ENCODE assay signal across 8 mouse cellular contexts in genomic region chr19:21652285-21653171, GRCm38 (mm10). TPM values are rescaled to one million over a fixed set of nuclear protein-coding genes. Genes with fewer than 3 reads are reported as not detected.
DNase-seq lines count a peak whose midpoint lies in the region; ATAC-seq and TF ChIP-seq lines count a peak whose summit lies in the region.

Gene 1110059E24Rik (minus strand): TSS chr19:21652976.

- peak; percentile 55; the same call in 1 of the 2 replicates for TF ChIP-seq POLR2A in bone marrow, adult 2 months (IDR thresholded peaks at IDR 0.05; ENCODE audit: borderline replicate concordance, control insufficient read depth, low read depth, low read length)
- TF ChIP-seq POLR2A in limb, embryonic 14.5 days (IDR thresholded peaks at IDR 0.05; ENCODE audit: borderline replicate concordance, extremely low read depth, insufficient read depth, insufficient read length): peak; percentile 32; the same call in 1 of the 2 replicates

- no peaks in the 10 kb centered on the region for H3K27me3 ChIP-seq in embryonic facial prominence, embryonic 15.5 days
- no peaks in the 10 kb centered on the region for H3K27me3 ChIP-seq in limb, embryonic 14.5 days (ENCODE audit: control insufficient read depth, insufficient read depth, low read length)
- no peaks in the 10 kb centered on the region for H3K27me3 ChIP-seq in midbrain, postnatal 0 days (ENCODE audit: insufficient read depth, low read length)

- ATAC-seq in embryonic facial prominence, embryonic 15.5 days (ENCODE audit: insufficient number of reproducible peaks, low FRiP score, low TSS enrichment, low read depth): peak; percentile 99
- peak; percentile 97 for ATAC-seq in limb, embryonic 14.5 days (ENCODE audit: low FRiP score, low read depth)
- ATAC-seq in midbrain, postnatal 0 days (ENCODE audit: low FRiP score): peak; percentile 97

- peak; percentile 100 for DNase-seq in 416B (ENCODE audit: low read depth)
- peak; percentile 98 for DNase-seq in heart, adult 8-10 months (ENCODE audit: low spot score)
- peak; percentile 99 for DNase-seq in kidney, adult 9 months
- peak; percentile 99 for DNase-seq in limb, embryonic 14.5 days (ENCODE audit: low spot score)
- DNase-seq in midbrain, postnatal 0 days (ENCODE audit: low spot score): peak; percentile 98
- peak; percentile 88 to 91 for DNase-seq in spleen, postnatal 14 days (ENCODE audit: low spot score in 2 of 2)

- H3K4me2 ChIP-seq in embryonic facial prominence, embryonic 15.5 days (replicated peaks): peak within 1 kb of the TSS; percentile 72
- H3K4me2 ChIP-seq in limb, embryonic 14.5 days (replicated peaks; ENCODE audit: low read depth, low read length, severe bottlenecking): peak within 1 kb of the TSS; percentile 68
- H3K4me2 ChIP-seq in midbrain, postnatal 0 days (ENCODE audit: low read depth, low read length, poor library complexity, severe bottlenecking): peak within 1 kb of the TSS; percentile 81

- peak within 1 kb of the TSS; percentile 81 for H3K4me3 ChIP-seq in bone marrow, adult 2 months (replicated peaks; ENCODE audit: control insufficient read depth, low read depth, low read length)
- peak within 1 kb of the TSS; percentile 89 for H3K4me3 ChIP-seq in embryonic facial prominence, embryonic 15.5 days (replicated peaks)
- H3K4me3 ChIP-seq in limb, embryonic 14.5 days (replicated peaks; ENCODE audit: low read length): peak within 1 kb of the TSS; percentile 84
- H3K4me3 ChIP-seq in midbrain, postnatal 0 days (ENCODE audit: low read depth, low read length): peak within 1 kb of the TSS; percentile 94

- TF ChIP-seq CTCF in bone marrow, adult 2 months (IDR thresholded peaks at IDR 0.05; ENCODE audit: control insufficient read depth, insufficient read depth, low read length): no peak
- TF ChIP-seq CTCF in midbrain, postnatal 0 days (IDR thresholded peaks at IDR 0.05): no peak

- H3K27ac ChIP-seq in bone marrow, adult 2 months (ENCODE audit: control insufficient read depth, insufficient read depth, low read depth, low read length, poor library complexity): peak within 1 kb of the TSS; percentile 98
- peak within 1 kb of the TSS; percentile 96 for H3K27ac ChIP-seq in embryonic facial prominence, embryonic 15.5 days (replicated peaks)
- H3K27ac ChIP-seq in limb, embryonic 14.5 days (replicated peaks; ENCODE audit: low read depth, low read length): peak within 1 kb of the TSS; percentile 95
- H3K27ac ChIP-seq in midbrain, postnatal 0 days (ENCODE audit: low read depth, low read length): peak within 1 kb of the TSS; percentile 98

- H3K9me3 ChIP-seq in embryonic facial prominence, embryonic 15.5 days (replicated peaks): no peaks in the 10 kb centered on the region
- no peaks in the 10 kb centered on the region for H3K9me3 ChIP-seq in limb, embryonic 14.5 days (ENCODE audit: control insufficient read depth, low read length)
- H3K9me3 ChIP-seq in midbrain, postnatal 0 days (ENCODE audit: low read length): no peaks in the 10 kb centered on the region

- peak within 1 kb of the TSS; percentile 84 for H3K9ac ChIP-seq in embryonic facial prominence, embryonic 15.5 days
- H3K9ac ChIP-seq in limb, embryonic 14.5 days (ENCODE audit: low read depth, low read length, severe bottlenecking): peak within 1 kb of the TSS; percentile 90
- H3K9ac ChIP-seq in midbrain, postnatal 0 days (replicated peaks; ENCODE audit: low read length, poor library complexity, severe bottlenecking): peak within 1 kb of the TSS; percentile 95

- H3K36me3 ChIP-seq in embryonic facial prominence, embryonic 15.5 days: no peaks in the 10 kb centered on the region
- H3K36me3 ChIP-seq in limb, embryonic 14.5 days (ENCODE audit: control insufficient read depth, insufficient read depth, low read length): no peaks in the 10 kb centered on the region
- H3K36me3 ChIP-seq in midbrain, postnatal 0 days (ENCODE audit: insufficient read depth, low read length): no peaks in the 10 kb centered on the region

- 4% methylated on average over 52 of the region's 52 CpGs for WGBS in bone marrow, adult 2 months
- WGBS in embryonic facial prominence, embryonic 15.5 days: 4% methylated on average over 52 of the region's 52 CpGs
- WGBS in limb, embryonic 14.5 days: 6% methylated on average over 52 of the region's 52 CpGs
- 6% methylated on average over 52 of the region's 52 CpGs for WGBS in midbrain, postnatal 0 days

- H3K4me1 ChIP-seq in bone marrow, adult 2 months (ENCODE audit: control insufficient read depth, insufficient read depth, low read length): peaks cover 4% of the 10 kb centered on the region
- H3K4me1 ChIP-seq in embryonic facial prominence, embryonic 15.5 days: peaks cover 21% of the 10 kb centered on the region
- H3K4me1 ChIP-seq in limb, embryonic 14.5 days (ENCODE audit: control insufficient read depth, insufficient read depth, low read length): peaks cover 17% of the 10 kb centered on the region
- H3K4me1 ChIP-seq in midbrain, postnatal 0 days (ENCODE audit: insufficient read depth, low read length): no peaks in the 10 kb centered on the region; the same call in 1 of the 2 replicates

RNA-seq across cellular contexts. Expression of gene 1110059E24Rik, which starts in this region (rescaled TPM):
- polyA plus RNA-seq in bone marrow, adult 2 months (2011; ENCODE audit: insufficient read depth, insufficient read length, low replicate concordance, missing spikeins): 10.3 and 14.1 TPM in 2 replicates
- polyA plus RNA-seq in embryonic facial prominence, embryonic 15.5 days (2015; fragmentation: Nextera tagmentation; extraction: Ambion mirVana): 46.4 and 49.8 TPM in 2 replicates
- 10 to 100 TPM; 12.5 to 14.2 (median 13.2) TPM for total RNA-seq in heart, adult 8-10 months (2022)
- polyA plus RNA-seq in limb, embryonic 14.5 days (2012; rRNA removed): 24.1 and 35.0 TPM in 2 replicates
- 54.2 and 55.0 TPM in 2 replicates for polyA plus RNA-seq in limb, embryonic 14.5 days (2014; fragmentation: Nextera tagmentation; extraction: Ambion mirVana)
- total RNA-seq in midbrain, postnatal 0 days (2014; rRNA removed): 26.3 and 30.5 TPM in 2 replicates
- polyA plus RNA-seq in midbrain, postnatal 0 days (2015; fragmentation: Nextera tagmentation; extraction: Ambion mirVana): 56.6 and 60.8 TPM in 2 replicates

Comparison
In these comparisons a context has a peak if more than half of its experiments do, and no peak if none do; other contexts are left out.
1. Peak in every context shown above with its lines: DNase-seq, ATAC-seq, H3K4me3 ChIP-seq and H3K27ac ChIP-seq.